Mouse (Mus musculus) megakaryocyte, embryonic 14.5 days (primary cell): ENCODE results near the gene Hmgb1.

Experiments used
- FLI1 ChIP-seq: IDR thresholded peaks from 2 replicates; pipeline ENCODE4 v1.6.1; 2012; ENCODE audit warnings: low read length, inconsistent platforms, mixed read lengths
- GATA1 ChIP-seq: IDR thresholded peaks from 3 replicates; pipeline ENCODE4 v1.6.1; 2012; ENCODE audit warnings: mixed read lengths, low read length, inconsistent platforms, borderline replicate concordance

DNA sequence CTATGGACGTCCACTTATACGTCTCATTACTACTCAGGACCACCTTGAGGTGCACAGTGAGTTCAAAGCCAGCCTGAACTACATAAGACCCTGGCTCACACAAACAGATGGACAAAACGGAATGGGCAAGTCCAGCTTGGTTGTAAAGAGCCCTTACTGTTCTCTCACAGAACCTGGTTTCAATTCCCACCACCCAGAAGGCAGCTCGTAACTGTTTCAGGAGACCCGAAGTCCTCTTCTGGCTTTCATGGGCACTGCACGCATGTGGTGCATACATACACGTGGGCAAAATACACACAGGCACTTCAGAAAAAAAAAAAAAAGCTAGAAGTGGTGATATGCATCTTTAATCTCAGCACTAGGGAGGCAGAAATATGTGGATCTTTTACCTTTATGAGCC, 139.2 kb downstream of the Hmgb1 start:
- TF ChIP-seq GATA1 (no peak), FLI1 (no peak)
